Mouse (Mus musculus) limb, embryonic 11.5 days (tissue): ENCODE measurements around the gene Ostm1. TPM values are rescaled to one million over a fixed set of nuclear protein-coding genes. Genes with fewer than 3 reads are reported as not detected.

Experiments
- ATAC-seq: fragments of 200-750 bp; cut with Nextera tagmentation; 2 replicates; pipeline ENCODE4 v1.8.0; 2017; ENCODE audit warnings: low read depth; ENCODE audit not compliant: insufficient number of reproducible peaks, low FRiP score, low TSS enrichment
- DNase-seq: peaks from one replicate; pipeline ENCODE4 v3.0.0-alpha.2; 2015; ENCODE audit warnings: low spot score
- H3K27ac ChIP-seq: fragments of 300-500 bp; sonication (generic); replicated peaks from 2 replicates; pipeline ENCODE4 v1.5.1; 2014; ENCODE audit warnings: low read depth, mild to moderate bottlenecking, low read length
- H3K27me3 ChIP-seq: fragments of 300-500 bp; sonication (generic); 2 replicates; pipeline ENCODE4 v1.6.1; 2014; ENCODE audit warnings: mild to moderate bottlenecking, low read length, mixed read lengths; ENCODE audit not compliant: control insufficient read depth, insufficient read depth
- H3K36me3 ChIP-seq: fragments of 300-500 bp; sonication (generic); 2 replicates; pipeline ENCODE4 v1.6.1; 2014; ENCODE audit warnings: mild to moderate bottlenecking, low read length, moderate library complexity, mixed read lengths; ENCODE audit not compliant: control insufficient read depth, insufficient read depth
- H3K4me1 ChIP-seq: fragments of 300-500 bp; sonication (generic); 2 replicates; pipeline ENCODE4 v1.6.1; 2014; ENCODE audit warnings: low read length, mixed read lengths; ENCODE audit not compliant: control insufficient read depth, insufficient read depth
- H3K4me2 ChIP-seq: fragments of 300-500 bp; sonication (generic); 2 replicates; pipeline ENCODE4 v1.6.1; 2014; ENCODE audit warnings: low read depth, mild to moderate bottlenecking, moderate library complexity; ENCODE audit not compliant: severe bottlenecking
- H3K4me3 ChIP-seq: fragments of 300-500 bp; sonication (generic); 2 replicates; pipeline ENCODE4 v1.5.1; 2014; ENCODE audit warnings: low read depth, low read length
- H3K9ac ChIP-seq: fragments of 300-500 bp; sonication (generic); 2 replicates; pipeline ENCODE4 v1.6.1; 2014; ENCODE audit warnings: mild to moderate bottlenecking, low read length
- H3K9me3 ChIP-seq: fragments of 300-500 bp; sonication (generic); 2 replicates; pipeline ENCODE4 v1.6.1; 2016; ENCODE audit warnings: low read length; ENCODE audit not compliant: control insufficient read depth
- WGBS: fragments of 180-500 bp; shearing (Covaris S2); extraction: QIAGEN DNeasy Blood & Tissue Kit; methylation state at CpG from one replicate; pipeline ENCODE4 v1.1.7; 2014; 5-methylcytosine and 5-hydroxymethylcytosine counted together
- polyA plus RNA-seq: library from polyadenylated mRNA; unstranded; fragments of >200 nt; fragmentation: Nextera tagmentation; extraction: Ambion mirVana; gene quantifications from 2 replicates; pipeline ENCODE4 v1.2.1, GENCODE M21; 2014

The Ostm1 gene
- polyA plus RNA-seq, 1 experiment from 2014 or later = 8.0 TPM

DNA sequence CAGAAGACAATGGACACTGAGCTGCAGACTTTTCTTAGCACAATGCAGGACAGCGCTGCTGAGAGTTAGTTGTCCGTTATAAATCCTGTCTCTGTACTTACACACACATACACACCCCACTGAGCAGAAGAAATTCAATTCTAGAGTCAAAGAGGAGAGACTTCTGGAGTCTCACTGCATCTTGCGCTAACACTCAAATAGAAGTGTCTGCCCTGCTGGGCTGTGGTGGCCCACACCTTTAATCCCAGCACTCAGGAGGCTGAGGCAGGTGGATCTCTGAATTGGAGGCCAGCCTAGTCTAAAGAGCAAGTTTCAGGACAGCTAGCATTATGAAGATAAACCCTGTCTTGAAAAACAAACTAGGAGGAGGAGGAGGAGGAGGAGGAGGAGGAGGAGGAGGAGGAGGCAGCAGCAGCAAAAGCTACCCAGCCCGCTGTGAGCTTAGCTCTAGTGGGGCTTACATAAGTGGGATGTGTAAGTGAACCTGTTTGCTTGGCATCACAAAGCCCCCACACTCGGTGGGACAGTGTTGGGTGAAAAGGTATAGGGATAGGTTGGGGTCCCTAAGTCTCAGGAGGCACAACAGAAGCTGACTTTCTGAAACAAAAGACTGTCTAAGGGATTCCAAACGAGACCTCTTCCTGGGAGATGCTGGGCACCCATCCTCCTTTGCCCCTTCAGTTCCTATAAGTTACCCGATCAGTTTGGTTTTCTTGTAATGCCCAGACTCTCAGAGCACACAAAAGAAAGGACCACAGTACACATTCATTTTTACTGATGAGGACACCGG is 4.5 kb downstream of the Ostm1 start:
- Histone ChIP-seq H3K36me3 (no peaks in the 10 kb centered on the region), H3K4me2 (no peak overlapping the region), H3K4me3 (no peak overlapping the region), H3K27ac (no peak overlapping the region), H3K27me3 (peaks cover 98% of the 10 kb centered on the region), H3K9me3 (no peaks in the 10 kb centered on the region; the same call in 1 of the 2 replicates), H3K4me1 (peaks cover 6% of the 10 kb centered on the region; the same call in 1 of the 2 replicates), H3K9ac (no peak overlapping the region)
- 3% methylated on average over 8 of the region's 8 CpGs for WGBS
- DNase-seq = no peak
- no peak for ATAC-seq

DNA sequence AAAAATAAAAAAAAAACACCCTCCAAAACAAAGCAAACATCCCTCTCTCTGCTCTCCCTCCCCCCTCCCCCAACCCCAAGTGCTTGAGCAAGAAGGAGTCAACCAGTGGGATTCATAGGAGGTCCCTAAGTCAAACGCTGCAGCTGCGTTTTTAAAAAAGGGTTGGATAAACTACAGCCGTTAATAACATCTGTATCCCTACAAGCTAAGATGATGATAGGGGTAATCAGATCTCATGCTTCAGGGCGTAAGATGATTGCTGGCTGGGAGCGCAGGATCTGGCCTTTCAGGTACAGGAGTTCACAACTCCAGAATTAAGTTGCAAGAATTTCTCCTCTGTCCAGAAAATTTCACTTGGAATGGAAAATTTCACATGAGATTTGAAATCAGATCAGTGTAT is 5.9 kb downstream of the Ostm1 start:
- no peak overlapping the region for H3K27ac ChIP-seq
- peaks cover 4% of the 10 kb centered on the region; the same call in 1 of the 2 replicates for H3K4me1 ChIP-seq
- no peaks in the 10 kb centered on the region; the same call in 1 of the 2 replicates for H3K9me3 ChIP-seq
- H3K9ac ChIP-seq = no peak overlapping the region
- no peaks in the 10 kb centered on the region for H3K36me3 ChIP-seq
- no peak for DNase-seq
- H3K4me2 ChIP-seq = no peak overlapping the region
- no peak for ATAC-seq
- no peak overlapping the region for H3K4me3 ChIP-seq
- peaks cover 98% of the 10 kb centered on the region for H3K27me3 ChIP-seq
- 4% methylated on average over 5 of the region's 5 CpGs for whole genome bisulfite sequencing

DNA sequence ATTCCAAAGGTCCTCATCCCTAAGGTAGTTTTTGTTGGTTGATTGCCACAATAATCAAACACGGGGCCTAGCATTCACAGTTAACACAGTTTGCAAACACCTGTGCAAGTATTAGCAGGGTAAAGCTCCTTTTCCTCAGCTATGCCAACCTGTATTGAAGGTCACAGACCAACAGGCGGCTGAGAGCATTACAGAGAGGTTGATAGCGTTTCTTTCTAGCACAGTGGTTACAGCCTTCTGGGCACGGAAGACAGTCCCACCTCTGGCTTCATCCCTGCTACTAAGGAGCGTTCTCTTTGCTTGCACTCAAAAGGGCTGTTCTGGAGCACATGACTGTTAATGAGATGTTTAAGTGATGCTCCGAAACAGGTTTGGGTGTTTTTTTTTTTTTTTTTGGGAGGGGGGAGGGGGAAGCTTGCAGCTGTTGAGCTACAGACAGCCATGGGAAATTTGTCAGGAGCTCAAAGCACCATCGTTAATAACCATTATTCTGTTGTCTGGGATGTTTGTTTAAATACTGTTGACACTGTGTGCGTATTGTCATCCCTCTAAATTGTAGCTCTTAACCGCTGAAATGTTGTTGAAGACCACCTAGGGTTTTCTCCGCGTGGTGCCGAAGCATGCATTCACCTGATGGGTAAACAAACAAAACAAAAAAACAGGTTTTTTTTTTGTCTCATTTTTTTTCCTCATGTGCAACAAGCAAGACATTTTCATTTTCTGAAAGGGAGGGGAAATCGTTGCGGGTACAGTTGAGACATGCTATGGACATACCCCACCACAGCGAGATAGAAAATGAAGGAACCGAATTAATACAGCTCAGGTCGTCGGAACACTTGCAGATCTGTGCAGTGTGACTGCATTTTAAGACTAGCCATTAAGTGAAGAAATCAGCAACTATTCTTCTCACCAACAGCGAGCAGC is 6.9 kb downstream of the Ostm1 start:
- ATAC-seq (no peak), DNase-seq (no peak)
- Histone ChIP-seq H3K9ac (no peak overlapping the region), H3K9me3 (no peaks in the 10 kb centered on the region; the same call in 1 of the 2 replicates), H3K4me2 (no peak overlapping the region), H3K27me3 (peaks cover 97% of the 10 kb centered on the region), H3K27ac (no peak overlapping the region), H3K4me1 (peaks cover 3% of the 10 kb centered on the region; the same call in 1 of the 2 replicates), H3K36me3 (no peaks in the 10 kb centered on the region), H3K4me3 (no peak overlapping the region)
- 1% methylated on average over 19 of the region's 19 CpGs for WGBS

DNA sequence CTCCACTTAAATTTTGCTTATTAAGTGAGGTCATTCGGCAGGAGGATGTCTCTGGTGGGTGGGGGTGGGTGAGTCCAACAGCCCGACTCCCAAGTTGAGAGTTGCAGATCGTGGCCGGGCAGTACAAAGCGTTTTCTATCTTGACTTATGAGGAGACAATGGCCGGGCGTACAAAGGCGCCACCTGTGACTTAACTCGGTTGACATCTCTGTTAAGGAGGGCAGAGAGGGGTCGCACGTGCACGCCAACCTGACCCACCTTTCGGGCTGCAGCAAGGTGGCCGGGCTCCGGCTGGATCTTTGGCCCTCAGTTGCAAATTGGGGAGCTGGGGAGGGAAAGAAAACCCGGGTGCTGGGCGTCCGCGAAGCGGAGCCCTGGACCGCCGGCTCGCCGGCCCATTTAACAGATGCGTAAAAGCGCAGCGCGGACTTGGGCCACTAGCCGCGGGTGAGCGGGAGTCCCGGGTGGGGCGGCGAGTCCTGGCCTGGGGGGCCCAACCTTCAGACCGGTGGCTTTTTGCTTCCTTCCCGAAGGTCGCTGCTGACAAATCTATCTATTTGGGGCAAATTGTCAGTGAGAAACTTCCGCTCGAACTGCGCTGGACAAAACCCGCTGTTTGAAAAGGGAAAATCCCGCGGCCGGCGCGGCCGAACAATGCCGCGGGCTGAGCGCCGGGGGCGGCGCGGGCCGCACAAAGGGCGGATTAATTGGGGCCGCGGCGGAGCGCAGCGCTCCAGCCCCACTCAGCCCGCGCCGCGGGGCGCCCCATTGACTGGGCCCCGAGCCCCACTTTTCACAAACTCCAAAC is 7.8 kb downstream of the Ostm1 start:
- Histone ChIP-seq H3K4me3 (peak overlapping the region; percentile 20), H3K4me2 (peak overlapping the region; percentile 26; the same call in 1 of the 2 replicates), H3K9ac (no peak overlapping the region), H3K4me1 (peaks cover 3% of the 10 kb centered on the region; the same call in 1 of the 2 replicates), H3K9me3 (no peaks in the 10 kb centered on the region; the same call in 1 of the 2 replicates), H3K36me3 (no peaks in the 10 kb centered on the region), H3K27me3 (peaks cover 94% of the 10 kb centered on the region), H3K27ac (no peak overlapping the region)
- DNase-seq = peak; percentile 58
- ATAC-seq = no peak
- under 1% methylated on average over 67 of the region's 67 CpGs for WGBS

DNA sequence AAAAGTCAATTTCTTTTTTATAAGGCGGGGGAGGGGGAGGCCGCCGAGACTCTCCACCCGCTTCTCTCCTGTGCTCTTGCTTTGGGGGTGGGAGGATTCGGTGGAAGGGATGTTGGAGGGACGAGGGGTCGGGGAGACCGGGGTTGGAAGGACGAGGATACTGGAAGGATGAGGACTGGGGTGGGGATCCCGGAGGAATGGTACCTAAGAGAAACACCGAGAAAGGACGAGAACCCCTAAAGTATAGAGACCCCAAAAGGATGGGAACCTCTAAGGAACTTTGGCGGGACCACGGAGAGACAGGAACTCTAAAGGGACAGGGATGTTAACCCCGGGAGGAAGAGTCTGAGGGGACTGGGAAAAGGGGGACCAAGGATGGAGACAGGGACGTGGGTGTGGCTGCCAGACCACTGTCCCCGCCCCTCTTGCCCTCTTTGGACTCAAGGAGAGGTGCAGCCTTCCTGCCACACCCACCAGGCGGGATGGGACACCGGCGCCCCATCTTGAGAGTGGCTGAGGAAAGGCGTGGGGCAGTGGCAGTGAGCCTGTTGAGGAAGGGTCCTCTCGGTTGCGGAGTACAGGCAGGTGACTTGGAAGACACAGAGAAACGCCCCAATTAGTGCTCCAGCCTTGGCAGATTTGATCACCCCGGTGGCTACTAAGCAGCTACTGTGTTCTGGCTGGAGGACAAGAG is 8.5 kb downstream of the Ostm1 start:
- no peak overlapping the region for H3K9ac ChIP-seq
- peak overlapping the region; percentile 20 for H3K4me3 ChIP-seq
- ATAC-seq (no peak), DNase-seq (peak; percentile 32)
- peaks cover 86% of the 10 kb centered on the region for H3K27me3 ChIP-seq
- WGBS = under 1% methylated on average over 25 of the region's 25 CpGs
- peaks cover 3% of the 10 kb centered on the region; the same call in 1 of the 2 replicates for H3K4me1 ChIP-seq
- H3K36me3 ChIP-seq = no peaks in the 10 kb centered on the region
- peak overlapping the region; percentile 26; the same call in 1 of the 2 replicates for H3K4me2 ChIP-seq
- H3K27ac ChIP-seq = no peak overlapping the region
- no peaks in the 10 kb centered on the region; the same call in 1 of the 2 replicates for H3K9me3 ChIP-seq

DNA sequence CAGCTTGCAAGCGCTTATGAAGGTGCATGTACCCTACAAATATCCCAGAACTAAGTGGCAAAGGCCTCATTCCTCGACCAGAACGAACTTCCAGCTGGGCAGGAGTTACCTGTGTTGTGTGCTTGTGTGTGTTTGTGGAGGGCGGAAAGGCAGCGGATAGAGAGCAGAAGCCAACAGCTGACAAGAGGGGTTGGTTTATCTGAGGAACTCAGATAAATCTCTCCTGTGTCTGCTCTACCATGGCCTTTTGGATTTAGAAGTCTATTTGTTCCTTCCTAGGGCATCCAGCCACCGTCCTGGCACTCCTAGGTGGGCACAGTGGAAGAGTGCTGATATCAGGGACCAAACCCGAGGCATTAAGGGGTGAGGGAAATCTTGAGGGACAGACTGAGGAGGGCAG is 9.6 kb downstream of the Ostm1 start:
- peaks cover 76% of the 10 kb centered on the region for H3K27me3 ChIP-seq
- DNase-seq (no peak), ATAC-seq (no peak)
- H3K4me2 ChIP-seq = no peak overlapping the region
- WGBS = 6% methylated on average over 7 of the region's 7 CpGs
- no peaks in the 10 kb centered on the region for H3K36me3 ChIP-seq
- no peaks in the 10 kb centered on the region; the same call in 1 of the 2 replicates for H3K9me3 ChIP-seq
- H3K9ac ChIP-seq = no peak overlapping the region
- H3K4me1 ChIP-seq = peaks cover 3% of the 10 kb centered on the region; the same call in 1 of the 2 replicates
- H3K27ac ChIP-seq = no peak overlapping the region
- no peak overlapping the region for H3K4me3 ChIP-seq

DNA sequence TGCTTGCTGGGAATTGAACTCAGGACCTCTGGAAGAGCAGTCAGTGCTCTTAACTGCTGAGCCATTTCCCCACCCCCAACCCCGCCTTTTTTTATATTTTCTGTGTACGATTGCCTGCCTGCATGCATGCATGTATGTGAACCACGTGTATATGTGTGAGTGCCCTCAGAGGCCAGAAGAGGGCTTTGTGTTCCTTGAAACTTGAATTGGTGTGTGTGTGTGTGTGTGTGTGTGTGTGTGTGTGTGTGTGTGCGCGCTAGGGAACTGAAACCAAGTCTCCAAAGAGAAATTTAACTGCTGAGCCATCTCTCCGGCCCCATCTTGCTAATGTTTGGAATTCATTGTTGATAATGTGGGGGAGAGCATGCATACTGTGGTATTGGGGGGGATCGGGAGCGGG is 15.0 kb downstream of the Ostm1 start:
- H3K27ac ChIP-seq = no peak overlapping the region
- H3K9me3 ChIP-seq = no peaks in the 10 kb centered on the region; the same call in 1 of the 2 replicates
- no peaks in the 10 kb centered on the region for H3K4me1 ChIP-seq
- H3K4me3 ChIP-seq = no peak overlapping the region
- peaks cover 28% of the 10 kb centered on the region for H3K27me3 ChIP-seq
- ATAC-seq (no peak), DNase-seq (no peak)
- 85% methylated on average over 8 of the region's 8 CpGs for WGBS
- no peak overlapping the region for H3K9ac ChIP-seq
- no peak overlapping the region for H3K4me2 ChIP-seq
- H3K36me3 ChIP-seq = no peaks in the 10 kb centered on the region
